Mouse (Mus musculus) adrenal gland, postnatal 4 days (tissue): Measurements from ENCODE around the gene Ang. TPM values are rescaled to one million over a fixed set of nuclear protein-coding genes. Genes with fewer than 3 reads are reported as not detected.

Experiments
- DNase-seq, 2 experiments: peaks; one replicate each; pipeline ENCODE4 v3.0.0; 2021 to 2022; ENCODE audit warnings: low spot score in 2 of 2, mixed read lengths in 2 of 2
- long read RNA-seq, 2 experiments: library from polyadenylated mRNA; stranded (forward); transcript quantifications; one replicate each; pipeline ENCODE4 v2.0.0; 2021
- total RNA-seq, 2 experiments: library from RNA; stranded (reverse); gene quantifications; 2 replicates each; pipeline ENCODE4 v1.2.3; 2021

Gene Ang
- total RNA-seq: 10 to 100 TPM in 1 of 2 experiments, 1 to 10 TPM in 1; 9.9 to 10.7 TPM
- long read RNA-seq, experiment 1, partial matches to known transcripts: 0 of 3 reads
- long read RNA-seq, experiment 1, other reads (novel, unspliced or antisense): 0 of 3 reads
- long read RNA-seq, experiment 2, partial matches to known transcripts: 0 of 1 reads
- long read RNA-seq, experiment 2, other reads (novel, unspliced or antisense): 0 of 1 reads

GRCm38 (mm10) chr14:51090921-51091900, at the start of gene Ang, which contains the start of gene Rnase4:
Gene Ang (plus strand): TSS chr14:51091150.
Gene Rnase4 (plus strand): TSS chr14:51091077.
- peak; percentile 5 to 12 for DNase-seq

GRCm38 (mm10) chr14:51041769-51042168, 49.2 kb upstream of the Ang start, which contains the start of gene Rnase9:
Gene Rnase9 (minus strand): TSS chr14:51041869.
- no peak for DNase-seq

GRCm38 (mm10) chr14:51047846-51048245, 43.1 kb upstream of the Ang start:
- DNase-seq: no peak

- no peak for DNase-seq
Observed at GRCm38 (mm10) chr14:51050063-51050462, 40.9 kb upstream of the Ang start, which contains the start of gene Rnase11. Gene Rnase11 (minus strand): TSS chr14:51050163.

- DNase-seq: no peak
Observed at GRCm38 (mm10) chr14:51051941-51052340, 39.0 kb upstream of the Ang start.

GRCm38 (mm10) chr14:51053176-51053575, 37.8 kb upstream of the Ang start:
- DNase-seq: no peak

- DNase-seq: no peak
Observed at GRCm38 (mm10) chr14:51054243-51055237, 36.4 kb upstream of the Ang start.

GRCm38 (mm10) chr14:51057401-51057831, 33.5 kb upstream of the Ang start, which contains the start of gene Rnase12:
Gene Rnase12 (minus strand): TSS chr14:51057661.
- no peak for DNase-seq

GRCm38 (mm10) chr14:51060761-51061160, 30.2 kb upstream of the Ang start:
- no peak for DNase-seq

GRCm38 (mm10) chr14:51068956-51069355, 22.0 kb upstream of the Ang start:
- DNase-seq: no peak

- DNase-seq: no peak
Observed at GRCm38 (mm10) chr14:51069617-51070016, 21.3 kb upstream of the Ang start.

- no peak for DNase-seq
Observed at GRCm38 (mm10) chr14:51074335-51074734, 16.6 kb upstream of the Ang start, which contains the start of gene Olfr750. Gene Olfr750 (minus strand): TSS chr14:51074435.

GRCm38 (mm10) chr14:51079180-51079579, 11.8 kb upstream of the Ang start:
- DNase-seq: no peak

- no peak for DNase-seq
Observed at GRCm38 (mm10) chr14:51081035-51081434, 9.9 kb upstream of the Ang start.

- peak in 1 of 2 experiments; percentile 16 for DNase-seq
Observed at GRCm38 (mm10) chr14:51082599-51083581, 8.1 kb upstream of the Ang start.

GRCm38 (mm10) chr14:51083805-51084204, 7.1 kb upstream of the Ang start:
- no peak for DNase-seq

GRCm38 (mm10) chr14:51085086-51085485, 5.9 kb upstream of the Ang start:
- DNase-seq: no peak

GRCm38 (mm10) chr14:51085911-51086310, 5.0 kb upstream of the Ang start:
- no peak for DNase-seq

GRCm38 (mm10) chr14:51087762-51088161, 3.2 kb upstream of the Ang start:
- DNase-seq: no peak
